14 mouse cellular contexts compared by ENCODE assay signal in the genomic region with DNA sequence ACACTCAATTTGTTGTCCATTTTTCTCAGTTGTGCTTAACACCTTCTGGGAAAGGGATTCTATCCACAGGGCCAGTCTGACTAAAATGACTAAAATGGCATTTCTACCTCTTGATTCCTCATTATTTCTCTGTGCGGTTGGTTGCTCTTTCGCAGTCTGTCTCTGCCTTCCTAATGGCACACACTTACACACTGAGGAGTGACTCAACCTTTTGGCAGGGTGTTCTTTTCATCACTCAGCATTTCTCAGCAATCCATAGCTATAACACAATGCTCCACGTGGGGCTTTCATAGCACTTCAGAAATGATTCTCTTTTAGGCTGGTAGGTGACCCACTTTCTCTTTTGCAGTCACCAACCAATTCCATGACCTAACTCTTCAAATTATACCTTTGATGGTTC. TPM values are rescaled to one million over a fixed set of nuclear protein-coding genes. Genes with fewer than 3 reads are reported as not detected.
"Had no signal": no experiment of that assay in that cellular context is flagged by ENCODE, and none has a peak within 500 bp of the region (broad histone marks: within the 10 kb centered on the region; RNA-seq: fewer than 3 reads in every experiment).

No protein-coding gene starts in this region.

- ATAC-seq: midbrain, embryonic 16.5 days had no signal

- DNase-seq: lung, adult 18-20 months; lung, embryonic 14.5 days; lung, postnatal 10 days; lung, postnatal 4 days; midbrain, embryonic 14.5 days; retina, postnatal 1 day; right cerebral cortex, adult 18-20 months; thymus, adult 2 months; thymus, postnatal 25 days; thymus, postnatal 4 days had no signal

RNA-seq across cellular contexts. Expression of gene Rprm, which starts 7.3 kb away (rescaled TPM):
- total RNA-seq: megakaryocyte, adult 5-6 weeks; megakaryocyte-erythroid progenitor cell, adult 5-6 weeks had no signal
- polyA plus RNA-seq: testis, adult 2 months had no signal
